Mouse (Mus musculus): ENCODE data around the gene Prss38.

Gene Prss38

GRCm38 (mm10) chr11:59375475-59375874, at the start of gene Prss38:
Gene Prss38, minus strand, starts transcription at chr11:59375657.
- DNase-seq (ENCODE audit: low read depth, low spot score): no peak

- no peak for DNase-seq (ENCODE audit: low read depth, low spot score)
Observed at GRCm38 (mm10) chr11:59423010-59423588, 47.6 kb upstream of the Prss38 start.

- DNase-seq (ENCODE audit: low read depth, low spot score): no peak
Observed at GRCm38 (mm10) chr11:59421967-59422366, 46.5 kb upstream of the Prss38 start.

GRCm38 (mm10) chr11:59421436-59421835, 46.0 kb upstream of the Prss38 start:
- no peak for DNase-seq (ENCODE audit: low read depth, low spot score)

- DNase-seq (ENCODE audit: low read depth, low spot score): no peak
Observed at GRCm38 (mm10) chr11:59418708-59419107, 43.3 kb upstream of the Prss38 start.

GRCm38 (mm10) chr11:59412999-59413863, 37.8 kb upstream of the Prss38 start:
- DNase-seq (ENCODE audit: low read depth, low spot score): no peak

- DNase-seq (ENCODE audit: low read depth, low spot score): no peak
Observed at GRCm38 (mm10) chr11:59412058-59412457, 36.6 kb upstream of the Prss38 start.

GRCm38 (mm10) chr11:59410851-59411250, 35.4 kb upstream of the Prss38 start:
- DNase-seq (ENCODE audit: low read depth, low spot score): no peak

- no peak for DNase-seq (ENCODE audit: low read depth, low spot score)
Observed at GRCm38 (mm10) chr11:59405761-59406160, 30.3 kb upstream of the Prss38 start.

GRCm38 (mm10) chr11:59400876-59401275, 25.4 kb upstream of the Prss38 start:
- no peak for DNase-seq (ENCODE audit: low read depth, low spot score)

GRCm38 (mm10) chr11:59399830-59400229, 24.4 kb upstream of the Prss38 start:
- DNase-seq (ENCODE audit: low read depth, low spot score): no peak

GRCm38 (mm10) chr11:59397536-59398371, 22.3 kb upstream of the Prss38 start:
- DNase-seq (ENCODE audit: low read depth, low spot score): no peak

- DNase-seq (ENCODE audit: low read depth, low spot score): no peak
Observed at GRCm38 (mm10) chr11:59394451-59394850, 19.0 kb upstream of the Prss38 start.

GRCm38 (mm10) chr11:59393591-59393990, 18.1 kb upstream of the Prss38 start:
- DNase-seq (ENCODE audit: low read depth, low spot score): peak; percentile 24

- no peak for DNase-seq (ENCODE audit: low read depth, low spot score)
Observed at GRCm38 (mm10) chr11:59392300-59392699, 16.8 kb upstream of the Prss38 start.

- DNase-seq (ENCODE audit: low read depth, low spot score): no peak
Observed at GRCm38 (mm10) chr11:59390470-59390869, 15.0 kb upstream of the Prss38 start.

GRCm38 (mm10) chr11:59389617-59390016, 14.2 kb upstream of the Prss38 start:
- DNase-seq (ENCODE audit: low read depth, low spot score): no peak

- DNase-seq (ENCODE audit: low read depth, low spot score): no peak
Observed at GRCm38 (mm10) chr11:59388806-59389205, 13.3 kb upstream of the Prss38 start.

GRCm38 (mm10) chr11:59387471-59387870, 12.0 kb upstream of the Prss38 start:
- DNase-seq (ENCODE audit: low read depth, low spot score): no peak

GRCm38 (mm10) chr11:59385123-59385522, 9.7 kb upstream of the Prss38 start:
- no peak for DNase-seq (ENCODE audit: low read depth, low spot score)

GRCm38 (mm10) chr11:59384441-59384959, 9.0 kb upstream of the Prss38 start:
- no peak for DNase-seq (ENCODE audit: low read depth, low spot score)

GRCm38 (mm10) chr11:59379547-59379946, 4.1 kb upstream of the Prss38 start:
- DNase-seq (ENCODE audit: low read depth, low spot score): no peak
